Comparison of ENCODE assay signal across 26 mouse cellular contexts in the genomic region with DNA sequence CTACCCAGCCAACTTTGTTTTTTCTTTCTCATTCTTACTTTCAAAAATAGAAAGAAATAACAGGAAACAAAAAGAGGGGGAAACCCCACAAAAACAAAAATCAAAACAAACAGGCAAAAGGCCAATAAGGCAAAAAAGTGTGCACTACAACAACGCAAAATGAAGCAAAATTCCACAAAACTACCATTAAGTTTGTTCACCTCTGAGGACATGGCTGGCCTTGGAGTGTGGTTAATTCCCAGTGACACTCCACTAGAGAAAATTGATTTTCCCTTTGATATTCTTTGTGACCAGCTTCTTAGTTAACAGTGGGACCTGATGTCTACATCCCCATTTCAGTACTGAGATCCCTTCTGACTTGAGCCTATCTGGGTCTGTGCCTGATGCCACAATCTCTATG.
"Had no signal": no experiment of that assay in that cellular context is flagged by ENCODE, and none has a peak within 500 bp of the region (broad histone marks: within the 10 kb centered on the region; RNA-seq: fewer than 3 reads in every experiment).

No protein-coding gene starts in this region.

- H3K4me3 ChIP-seq: heart, embryonic 10.5 days; heart, embryonic 12.5 days; heart, embryonic 13.5 days; heart, embryonic 15.5 days; hindbrain, embryonic 10.5 days; hindbrain, embryonic 12.5 days; hindbrain, embryonic 13.5 days; hindbrain, embryonic 15.5 days; intestine, embryonic 15.5 days; kidney, embryonic 15.5 days; layer of hippocampus, adult 2 months had no signal

- H3K27ac ChIP-seq: heart, embryonic 10.5 days; heart, embryonic 13.5 days; heart, embryonic 15.5 days; hindbrain, embryonic 10.5 days; hindbrain, embryonic 12.5 days; hindbrain, embryonic 13.5 days; hindbrain, embryonic 14.5 days; hindbrain, embryonic 15.5 days; hindbrain, postnatal 0 days; intestine, embryonic 15.5 days; kidney, embryonic 15.5 days; kidney, postnatal 0 days; layer of hippocampus, adult 2 months had no signal

- DNase-seq: heart, postnatal 36 days; kidney, adult 11 months; kidney, adult 18-20 months; kidney, postnatal 10 days; kidney, postnatal 4 days; layer of hippocampus, adult 9-11 months; layer of hippocampus, postnatal 36 days had no signal

- ATAC-seq: hindbrain, embryonic 16.5 days; hindbrain, postnatal 0 days; inflammation-experienced regulatory T-cells, adult 6 months; intestine, embryonic 15.5 days; intestine, embryonic 16.5 days; intestine, postnatal 0 days had no signal

- H3K9ac ChIP-seq: heart, embryonic 12.5 days; heart, embryonic 13.5 days; heart, embryonic 15.5 days; hindbrain, embryonic 12.5 days; hindbrain, embryonic 13.5 days; hindbrain, embryonic 14.5 days; hindbrain, embryonic 15.5 days; intestine, embryonic 15.5 days; kidney, embryonic 15.5 days had no signal

- H3K27me3 ChIP-seq: heart, embryonic 12.5 days; heart, embryonic 13.5 days; heart, embryonic 15.5 days; hindbrain, embryonic 12.5 days; hindbrain, embryonic 13.5 days; hindbrain, embryonic 15.5 days; intestine, embryonic 15.5 days; kidney, embryonic 15.5 days had no signal

- H3K9me3 ChIP-seq: heart, embryonic 10.5 days; heart, embryonic 12.5 days; heart, embryonic 13.5 days; heart, embryonic 15.5 days; hindbrain, embryonic 10.5 days; hindbrain, embryonic 12.5 days; hindbrain, embryonic 13.5 days; hindbrain, embryonic 15.5 days; intestine, embryonic 15.5 days; kidney, embryonic 15.5 days had no signal

- H3K4me1 ChIP-seq: heart, embryonic 10.5 days; heart, embryonic 12.5 days; heart, embryonic 13.5 days; heart, embryonic 15.5 days; hindbrain, embryonic 10.5 days; hindbrain, embryonic 12.5 days; hindbrain, embryonic 13.5 days; hindbrain, embryonic 15.5 days; intestine, embryonic 15.5 days; kidney, embryonic 15.5 days had no signal

- H3K36me3 ChIP-seq: intestine, embryonic 15.5 days had no signal

- H3K4me2 ChIP-seq: heart, embryonic 11.5 days; heart, embryonic 12.5 days; heart, embryonic 13.5 days; heart, embryonic 15.5 days; hindbrain, embryonic 12.5 days; hindbrain, embryonic 13.5 days; hindbrain, embryonic 14.5 days; hindbrain, embryonic 15.5 days; intestine, embryonic 15.5 days; kidney, embryonic 15.5 days had no signal
